In the genomic region with DNA sequence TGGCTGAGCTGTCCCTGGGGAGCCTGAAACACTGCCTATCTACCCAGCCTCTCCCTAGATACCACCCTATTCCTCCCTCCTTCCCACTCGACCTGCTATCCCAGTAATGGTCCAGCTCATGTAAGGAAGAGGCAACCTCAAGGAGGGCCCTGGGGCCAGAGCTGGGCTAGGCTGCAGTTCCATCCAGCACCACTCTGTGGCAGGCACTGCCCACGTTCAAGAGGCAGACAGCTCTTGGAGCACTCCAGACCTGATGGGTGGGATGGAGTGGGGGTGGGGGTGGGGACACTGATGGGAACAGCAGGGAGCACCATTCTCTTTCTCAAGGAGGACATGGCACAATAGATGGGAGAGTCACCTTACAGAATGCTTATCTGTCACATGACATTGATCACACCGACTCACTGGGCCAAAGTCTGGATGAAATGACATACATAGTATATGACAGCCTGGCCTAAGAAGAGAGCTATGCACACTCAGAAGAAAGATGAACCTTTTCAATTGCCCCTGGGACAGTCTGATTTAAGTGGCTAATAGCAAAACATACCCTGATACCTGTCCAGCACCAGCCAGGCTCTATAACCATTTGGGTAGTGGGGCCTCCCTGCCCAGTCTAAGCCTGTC, we compare ENCODE assay signal across 8 mouse cellular contexts. TPM values are rescaled to one million over a fixed set of nuclear protein-coding genes. Genes with fewer than 3 reads are reported as not detected.
DNase-seq lines count a peak whose midpoint lies in the region; ATAC-seq and TF ChIP-seq lines count a peak whose summit lies in the region.

No protein-coding gene starts in this region.

- 22% methylated on average over 3 of the region's 3 CpGs for WGBS in forebrain, embryonic 14.5 days
- WGBS in intestine, embryonic 15.5 days = 18% methylated on average over 3 of the region's 3 CpGs
- WGBS in lung, embryonic 14.5 days = 12% methylated on average over 3 of the region's 3 CpGs

- ATAC-seq in forebrain, embryonic 14.5 days = peak; percentile 86
- peak; percentile 84 for ATAC-seq in intestine, embryonic 15.5 days
- peak; percentile 73 for ATAC-seq in lung, embryonic 14.5 days (ENCODE audit: insufficient read depth)

- no peak overlapping the region for H3K4me3 ChIP-seq in forebrain, embryonic 14.5 days (ENCODE audit: low read depth, low read length)
- H3K4me3 ChIP-seq in intestine, embryonic 15.5 days (replicated peaks) = no peak overlapping the region
- H3K4me3 ChIP-seq in lung, embryonic 14.5 days (ENCODE audit: low read depth, low read length) = no peak overlapping the region

- no peaks in the 10 kb centered on the region for H3K27me3 ChIP-seq in forebrain, embryonic 14.5 days (replicated peaks; ENCODE audit: control insufficient read depth, insufficient read depth, low read length)
- no peaks in the 10 kb centered on the region for H3K27me3 ChIP-seq in intestine, embryonic 15.5 days (replicated peaks)
- H3K27me3 ChIP-seq in lung, embryonic 14.5 days (ENCODE audit: insufficient read depth, low read length) = no peaks in the 10 kb centered on the region

- H3K9ac ChIP-seq in forebrain, embryonic 14.5 days (ENCODE audit: low read length) = no peak overlapping the region
- H3K9ac ChIP-seq in intestine, embryonic 15.5 days = no peak overlapping the region
- H3K9ac ChIP-seq in lung, embryonic 14.5 days = no peak overlapping the region

- no peak overlapping the region for H3K27ac ChIP-seq in forebrain, embryonic 14.5 days (ENCODE audit: low read depth, low read length)
- H3K27ac ChIP-seq in intestine, embryonic 15.5 days = no peak overlapping the region
- H3K27ac ChIP-seq in lung, embryonic 14.5 days (ENCODE audit: low read depth) = no peak overlapping the region

- no peaks in the 10 kb centered on the region for H3K9me3 ChIP-seq in forebrain, embryonic 14.5 days (replicated peaks; ENCODE audit: control insufficient read depth, low read length)
- H3K9me3 ChIP-seq in intestine, embryonic 15.5 days = no peaks in the 10 kb centered on the region
- no peaks in the 10 kb centered on the region for H3K9me3 ChIP-seq in lung, embryonic 14.5 days (ENCODE audit: low read depth, low read length)

- H3K36me3 ChIP-seq in forebrain, embryonic 14.5 days (ENCODE audit: control insufficient read depth, insufficient read depth, low read length) = peaks cover 3% of the 10 kb centered on the region; the same call in 1 of the 2 replicates
- no peaks in the 10 kb centered on the region for H3K36me3 ChIP-seq in intestine, embryonic 15.5 days
- peaks cover 6% of the 10 kb centered on the region; the same call in 1 of the 2 replicates for H3K36me3 ChIP-seq in lung, embryonic 14.5 days (ENCODE audit: insufficient read depth)

- TF ChIP-seq CTCF in lung, embryonic 14.5 days (IDR thresholded peaks at IDR 0.05; ENCODE audit: low read depth) = peak; percentile 93

- H3K4me2 ChIP-seq in forebrain, embryonic 14.5 days (ENCODE audit: low read length) = no peak overlapping the region
- H3K4me2 ChIP-seq in intestine, embryonic 15.5 days (replicated peaks) = no peak overlapping the region
- H3K4me2 ChIP-seq in lung, embryonic 14.5 days = no peak overlapping the region

- peak; percentile 59 to 65 for DNase-seq in right cerebral cortex, postnatal 10 days (ENCODE audit: low spot score in 2 of 2)
- no peak for DNase-seq in right cerebral cortex, postnatal 25 days
- DNase-seq in adrenal gland, postnatal 36 days = peak; percentile 64 to 74
- peak; percentile 61 for DNase-seq in forebrain, embryonic 14.5 days (ENCODE audit: low spot score)
- peak; percentile 77 for DNase-seq in lung, embryonic 14.5 days
- DNase-seq in retina, postnatal 1 day = peak; percentile 75
- no peak for DNase-seq in spleen, adult 18-20 months

- no peaks in the 10 kb centered on the region for H3K4me1 ChIP-seq in forebrain, embryonic 14.5 days (ENCODE audit: control insufficient read depth, insufficient read depth, low read length)
- H3K4me1 ChIP-seq in intestine, embryonic 15.5 days (replicated peaks) = peaks cover 33% of the 10 kb centered on the region
- H3K4me1 ChIP-seq in lung, embryonic 14.5 days (ENCODE audit: insufficient read depth) = peaks cover 18% of the 10 kb centered on the region

RNA-seq across cellular contexts. Expression of gene Kcnh2, which starts 15.4 kb away (rescaled TPM):
- total RNA-seq in adrenal gland, postnatal 36 days (2021) = 10 to 100 TPM; 14.4 to 14.7 TPM
- 4.7 and 5.2 TPM in 2 replicates for polyA plus RNA-seq in forebrain, embryonic 14.5 days (2014; fragmentation: Nextera tagmentation; extraction: Ambion mirVana)
- polyA plus RNA-seq in intestine, embryonic 15.5 days (2015; fragmentation: Nextera tagmentation; extraction: Ambion mirVana) = 6.7 and 7.6 TPM in 2 replicates
- polyA plus RNA-seq in lung, embryonic 14.5 days (2014; fragmentation: Nextera tagmentation; extraction: Ambion mirVana) = 3.9 and 5.5 TPM in 2 replicates

RNA-seq across cellular contexts. Expression of gene Nos3, which starts 28.6 kb away (rescaled TPM):
- total RNA-seq in adrenal gland, postnatal 36 days (2021) = 10 to 100 TPM in 1 of 2 experiments, 1 to 10 TPM in 1; 7.1 to 14.2 TPM
- 4.6 and 7.6 TPM in 2 replicates for polyA plus RNA-seq in forebrain, embryonic 14.5 days (2014; fragmentation: Nextera tagmentation; extraction: Ambion mirVana)
- polyA plus RNA-seq in intestine, embryonic 15.5 days (2015; fragmentation: Nextera tagmentation; extraction: Ambion mirVana) = 7.4 and 7.9 TPM in 2 replicates
- polyA plus RNA-seq in lung, embryonic 14.5 days (2014; fragmentation: Nextera tagmentation; extraction: Ambion mirVana) = 13.8 and 15.7 TPM in 2 replicates

RNA-seq across cellular contexts. Expression of gene Atg9b, which starts 55.9 kb away (rescaled TPM):
- total RNA-seq in adrenal gland, postnatal 36 days (2021) = 1 to 10 TPM in 1 of 2 experiments, under 1 TPM in 1; 0.99 to 1.6 TPM
- 0.48 and 0.74 TPM in 2 replicates for polyA plus RNA-seq in forebrain, embryonic 14.5 days (2014; fragmentation: Nextera tagmentation; extraction: Ambion mirVana)
- 1.6 and 2.4 TPM in 2 replicates for polyA plus RNA-seq in intestine, embryonic 15.5 days (2015; fragmentation: Nextera tagmentation; extraction: Ambion mirVana)
- polyA plus RNA-seq in lung, embryonic 14.5 days (2014; fragmentation: Nextera tagmentation; extraction: Ambion mirVana) = 0.53 and 0.71 TPM in 2 replicates

RNA-seq across cellular contexts. Expression of gene Abcb8, which starts 57.5 kb away (rescaled TPM):
- 10 to 100 TPM; 66.8 to 76.5 TPM for total RNA-seq in adrenal gland, postnatal 36 days (2021)
- polyA plus RNA-seq in forebrain, embryonic 14.5 days (2014; fragmentation: Nextera tagmentation; extraction: Ambion mirVana) = 37.1 and 43.1 TPM in 2 replicates
- 66.2 and 79.0 TPM in 2 replicates for polyA plus RNA-seq in intestine, embryonic 15.5 days (2015; fragmentation: Nextera tagmentation; extraction: Ambion mirVana)
- 39.4 and 43.5 TPM in 2 replicates for polyA plus RNA-seq in lung, embryonic 14.5 days (2014; fragmentation: Nextera tagmentation; extraction: Ambion mirVana)

Comparison
In these comparisons a context has a peak if more than half of its experiments do, and no peak if none do; other contexts are left out.
1. DNase-seq: peak in right cerebral cortex, postnatal 10 days (2 of 2), adrenal gland, postnatal 36 days (2 of 2), forebrain, embryonic 14.5 days (single experiment), lung, embryonic 14.5 days (single experiment) and retina, postnatal 1 day (single experiment); none in right cerebral cortex, postnatal 25 days (single experiment) and spleen, adult 18-20 months (0 of 2).
2. Peak in every context shown above with its lines, with median percentiles within 50 percentile points of each other: ATAC-seq.